Mouse (Mus musculus) brain, adult 10 weeks (tissue): Measurements from ENCODE around the gene D3Ertd254e. TPM values are rescaled to one million over a fixed set of nuclear protein-coding genes. Genes with fewer than 3 reads are reported as not detected.

Source experiments
- polyA plus RNA-seq: library from polyadenylated mRNA; stranded (reverse); fragments of 350-450 nt; fragmentation: Illumina TruSeq; extraction: RNeasy Lipid Tissue Mini Kit (QIAGEN cat#74804); gene quantifications from one replicate; pipeline ENCODE4 v1.2.3, GENCODE M21; 2015; ENCODE audit warnings: low read depth, low replicate concordance

The D3Ertd254e gene
- 10.1 TPM for polyA plus RNA-seq

GRCm38 (mm10) chr3:36150934-36151686 lies at the start of gene D3Ertd254e:
TSS of gene D3Ertd254e (plus strand) at chr3:36151017.

Other genes starting within 250 kb of the D3Ertd254e start
- gene Dcun1d1, start 213.6 kb upstream of the D3Ertd254e start, polyA plus RNA-seq: 81.9 TPM
- 23.3 TPM for gene Mccc1, start 150.3 kb upstream of the D3Ertd254e start, polyA plus RNA-seq
- gene Ccdc144b, start 97.5 kb upstream of the D3Ertd254e start, polyA plus RNA-seq: not detected
- 40.3 TPM for gene Acad9, start 85.0 kb upstream of the D3Ertd254e start, polyA plus RNA-seq
- gene Qrfpr, start 71.3 kb downstream of the D3Ertd254e start, polyA plus RNA-seq: 4.5 TPM